Mouse (Mus musculus) intestine, embryonic 15.5 days (tissue): ENCODE results near the gene Acpp. TPM values are rescaled to one million over a fixed set of nuclear protein-coding genes. Genes with fewer than 3 reads are reported as not detected.

Experiments used
- ATAC-seq: fragments of 200-750 bp; cut with Nextera tagmentation; 2 replicates; pipeline ENCODE4 v1.8.0; 2017; ENCODE audit warnings: moderate TSS enrichment, moderate library complexity
- H3K27ac ChIP-seq: fragments of 300-500 bp; sonication (generic); 2 replicates; pipeline ENCODE4 v1.5.1; 2015; ENCODE audit warnings: mild to moderate bottlenecking, inconsistent platforms
- H3K27me3 ChIP-seq: fragments of 300-500 bp; sonication (generic); replicated peaks from 2 replicates; pipeline ENCODE4 v1.6.1; 2015; ENCODE audit warnings: inconsistent platforms
- H3K36me3 ChIP-seq: fragments of 300-500 bp; sonication (generic); 2 replicates; pipeline ENCODE4 v1.6.1; 2015; ENCODE audit warnings: inconsistent platforms
- H3K4me1 ChIP-seq: fragments of 300-500 bp; sonication (generic); replicated peaks from 2 replicates; pipeline ENCODE4 v1.6.1; 2015; ENCODE audit warnings: inconsistent platforms
- H3K4me2 ChIP-seq: fragments of 300-500 bp; sonication (generic); replicated peaks from 2 replicates; pipeline ENCODE4 v1.6.1; 2015; ENCODE audit warnings: mild to moderate bottlenecking, inconsistent platforms
- H3K4me3 ChIP-seq: fragments of 300-500 bp; sonication (generic); replicated peaks from 2 replicates; pipeline ENCODE4 v1.5.1; 2015; ENCODE audit warnings: inconsistent platforms
- H3K9ac ChIP-seq: fragments of 300-500 bp; sonication (generic); 2 replicates; pipeline ENCODE4 v1.6.1; 2015; ENCODE audit warnings: inconsistent platforms
- H3K9me3 ChIP-seq: fragments of 300-500 bp; sonication (generic); 2 replicates; pipeline ENCODE4 v1.6.1; 2016; ENCODE audit warnings: inconsistent platforms
- WGBS: fragments of 180-500 bp; shearing (Covaris S2); methylation state at CpG from one replicate; pipeline ENCODE4 v1.1.7; 2015; 5-methylcytosine and 5-hydroxymethylcytosine counted together
- polyA plus RNA-seq: library from polyadenylated mRNA; unstranded; fragments of >200 nt; fragmentation: Nextera tagmentation; extraction: Ambion mirVana; gene quantifications from 2 replicates; pipeline ENCODE4 v1.2.1, GENCODE M21; 2015

Acpp gene
- polyA plus RNA-seq, 1 experiment from 2014 or later, result 1.5 TPM

DNA sequence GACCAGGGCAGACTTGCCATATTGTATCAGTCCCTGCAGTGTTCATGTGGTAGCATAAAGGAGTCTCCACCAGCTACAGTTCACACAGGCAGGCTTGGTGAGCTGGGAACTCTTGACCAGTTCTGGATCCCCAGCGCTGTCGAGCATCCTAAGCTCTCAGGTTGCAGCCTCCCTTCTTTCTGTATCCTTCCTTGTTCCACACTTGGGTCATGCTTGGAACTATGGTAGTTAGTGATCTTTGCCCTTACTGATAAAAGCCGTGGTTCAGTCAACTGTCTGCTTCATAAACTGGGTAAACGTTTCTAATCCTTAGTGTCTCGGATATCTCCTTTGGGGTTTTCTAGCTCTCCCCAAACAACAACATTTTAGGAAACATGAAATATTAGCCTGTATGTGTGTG, 1.9 kb upstream of the Acpp start:
- Histone ChIP-seq H3K27ac (no peak overlapping the region), H3K36me3 (no peaks in the 10 kb centered on the region), H3K4me1 (no peaks in the 10 kb centered on the region), H3K27me3 (no peaks in the 10 kb centered on the region), H3K4me3 (no peak overlapping the region), H3K4me2 (no peak overlapping the region), H3K9ac (no peak overlapping the region), H3K9me3 (no peaks in the 10 kb centered on the region)
- peak; percentile 67 for ATAC-seq
- 58% methylated on average over 5 of the region's 5 CpGs for WGBS

- Histone ChIP-seq H3K27me3 (no peaks in the 10 kb centered on the region), H3K9me3 (no peaks in the 10 kb centered on the region), H3K27ac (no peak overlapping the region), H3K36me3 (no peaks in the 10 kb centered on the region), H3K9ac (no peak overlapping the region), H3K4me1 (no peaks in the 10 kb centered on the region), H3K4me3 (no peak overlapping the region), H3K4me2 (no peak overlapping the region)
- no peak for ATAC-seq
- WGBS, result 85% methylated on average over 18 of the region's 18 CpGs
Observed at GRCm38 (mm10) chr9:104338489-104339427, 1.2 kb upstream of the Acpp start.

DNA sequence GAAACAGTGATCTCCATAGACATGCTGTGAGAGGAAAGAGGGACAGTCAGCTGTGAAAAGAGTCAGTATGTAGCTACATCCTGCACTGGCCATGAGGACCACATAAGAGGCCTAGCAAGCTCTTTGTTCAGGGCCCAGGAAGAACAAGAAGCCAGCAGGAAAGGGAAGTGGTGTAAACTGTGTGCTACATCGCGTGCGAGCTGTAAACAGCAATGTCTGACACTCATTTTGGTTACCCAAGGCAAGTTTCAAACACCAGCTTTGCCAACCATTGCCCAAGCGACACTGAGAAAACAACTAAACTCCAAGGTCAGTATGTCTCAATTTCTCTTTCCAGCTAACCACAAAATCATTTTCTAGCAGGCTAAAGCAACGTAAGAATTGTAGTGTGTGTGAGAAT, 6.2 kb downstream of the Acpp start:
- 92% methylated on average over 5 of the region's 5 CpGs for WGBS
- no peak overlapping the region for H3K4me3 ChIP-seq
- H3K36me3 ChIP-seq, result no peaks in the 10 kb centered on the region
- H3K4me1 ChIP-seq, result no peaks in the 10 kb centered on the region
- H3K9ac ChIP-seq, result no peak overlapping the region
- ATAC-seq, result no peak
- no peak overlapping the region for H3K4me2 ChIP-seq
- no peaks in the 10 kb centered on the region for H3K9me3 ChIP-seq
- no peak overlapping the region for H3K27ac ChIP-seq
- H3K27me3 ChIP-seq, result no peaks in the 10 kb centered on the region

GRCm38 (mm10) chr9:104328655-104329054, 8.9 kb downstream of the Acpp start:
- Histone ChIP-seq H3K9ac (no peak overlapping the region), H3K4me2 (no peak overlapping the region), H3K4me1 (no peaks in the 10 kb centered on the region), H3K4me3 (no peak overlapping the region), H3K27ac (no peak overlapping the region), H3K9me3 (no peaks in the 10 kb centered on the region), H3K36me3 (no peaks in the 10 kb centered on the region), H3K27me3 (no peaks in the 10 kb centered on the region)
- ATAC-seq, result no peak
- 63% methylated on average over 4 of the region's 4 CpGs for WGBS

- H3K4me1 ChIP-seq, result no peaks in the 10 kb centered on the region
- H3K27me3 ChIP-seq, result no peaks in the 10 kb centered on the region
- no peak overlapping the region for H3K9ac ChIP-seq
- no peaks in the 10 kb centered on the region for H3K36me3 ChIP-seq
- no peak overlapping the region for H3K4me3 ChIP-seq
- H3K4me2 ChIP-seq, result no peak overlapping the region
- H3K27ac ChIP-seq, result no peak overlapping the region
- H3K9me3 ChIP-seq, result no peaks in the 10 kb centered on the region
- WGBS, result 71% methylated on average over 7 of the region's 7 CpGs
- no peak for ATAC-seq
Observed at GRCm38 (mm10) chr9:104321519-104321918, 16.0 kb downstream of the Acpp start.

GRCm38 (mm10) chr9:104316351-104316750, 21.2 kb downstream of the Acpp start:
- H3K9me3 ChIP-seq, result no peaks in the 10 kb centered on the region
- no peak overlapping the region for H3K27ac ChIP-seq
- no peak overlapping the region for H3K4me3 ChIP-seq
- H3K9ac ChIP-seq, result no peak overlapping the region
- H3K4me2 ChIP-seq, result no peak overlapping the region
- no peaks in the 10 kb centered on the region for H3K27me3 ChIP-seq
- H3K4me1 ChIP-seq, result no peaks in the 10 kb centered on the region
- ATAC-seq, result no peak
- WGBS, result 91% methylated on average over 11 of the region's 11 CpGs
- no peaks in the 10 kb centered on the region for H3K36me3 ChIP-seq

- Histone ChIP-seq H3K9me3 (no peaks in the 10 kb centered on the region), H3K4me3 (no peak overlapping the region), H3K4me1 (no peaks in the 10 kb centered on the region), H3K4me2 (no peak overlapping the region), H3K27me3 (no peaks in the 10 kb centered on the region), H3K27ac (no peak overlapping the region), H3K36me3 (no peaks in the 10 kb centered on the region), H3K9ac (no peak overlapping the region)
- no peak; the same call in 1 of the 2 replicates for ATAC-seq
- 10% methylated on average over 10 of the region's 10 CpGs for WGBS
Observed at GRCm38 (mm10) chr9:104315499-104315898, 22.0 kb downstream of the Acpp start.

DNA sequence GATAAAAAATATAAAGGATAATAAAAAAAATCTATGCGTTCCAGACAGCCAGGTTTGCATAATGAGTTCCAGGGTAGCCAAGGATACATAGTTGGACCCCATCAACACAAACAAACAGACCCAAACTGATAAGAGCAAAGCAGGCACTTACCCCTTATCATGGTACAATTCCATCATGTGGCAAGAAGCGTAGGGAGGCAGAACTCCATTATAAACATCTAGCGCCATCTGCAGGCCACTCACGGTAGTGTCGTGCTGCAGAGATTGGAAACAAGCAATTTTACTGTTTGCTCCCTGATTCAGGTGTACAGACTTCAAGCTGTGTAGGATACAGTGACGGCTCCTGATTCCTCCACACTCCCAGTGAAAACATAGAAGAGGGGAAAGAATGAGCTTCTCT, 30.8 kb downstream of the Acpp start:
- Histone ChIP-seq H3K27me3 (no peaks in the 10 kb centered on the region), H3K4me1 (0 out of 2 replicates have a peak, but pooled peaks cover 2% of the 10 kb centered on the region), H3K4me3 (no peak overlapping the region), H3K9ac (no peak overlapping the region), H3K9me3 (no peaks in the 10 kb centered on the region), H3K36me3 (no peaks in the 10 kb centered on the region), H3K4me2 (no peak overlapping the region), H3K27ac (no peak overlapping the region)
- ATAC-seq, result no peak
- whole genome bisulfite sequencing, result 14% methylated on average over 6 of the region's 6 CpGs

DNA sequence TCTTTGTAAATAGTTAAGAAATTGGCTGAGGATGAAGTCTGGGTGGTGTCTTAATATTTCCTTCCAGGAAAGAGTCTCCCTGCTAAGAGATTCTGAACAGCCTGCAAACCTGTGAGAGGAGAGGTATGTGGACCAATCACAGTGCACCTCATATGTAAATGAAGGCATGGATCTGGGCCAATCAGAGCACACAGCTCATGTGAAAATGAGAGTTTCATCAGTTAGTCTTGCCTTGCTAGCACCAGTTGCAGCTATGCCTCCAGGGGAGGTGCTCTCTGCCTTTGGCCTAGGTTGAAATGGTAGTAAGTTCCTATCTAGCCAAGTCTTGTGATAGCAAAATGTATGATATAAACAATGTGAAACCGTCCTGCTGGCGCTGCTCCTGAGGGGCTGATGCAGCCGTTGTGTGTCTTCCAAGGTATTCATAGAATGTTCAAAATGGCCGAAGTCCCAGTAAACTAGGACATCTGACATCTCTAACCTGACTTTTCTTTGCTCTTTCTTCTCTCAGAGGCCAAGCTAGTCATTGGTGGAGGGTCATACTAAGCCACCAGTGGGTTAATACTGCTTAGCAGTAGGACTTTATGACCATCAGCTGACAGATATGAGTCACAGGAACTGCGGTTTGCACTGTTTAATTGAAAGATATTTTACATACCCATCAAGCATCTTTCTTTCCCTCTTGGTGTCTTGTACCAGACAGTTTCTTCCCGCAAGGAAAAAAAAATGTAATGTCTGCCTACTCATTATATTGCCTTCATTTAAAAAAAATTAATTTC, 32.0 kb downstream of the Acpp start:
- ATAC-seq, result no peak
- Histone ChIP-seq H3K9me3 (no peaks in the 10 kb centered on the region), H3K27me3 (no peaks in the 10 kb centered on the region), H3K36me3 (no peaks in the 10 kb centered on the region), H3K9ac (no peak overlapping the region), H3K4me2 (no peak overlapping the region), H3K4me3 (no peak overlapping the region), H3K4me1 (0 out of 2 replicates have a peak, but pooled peaks cover 2% of the 10 kb centered on the region), H3K27ac (no peak overlapping the region)
- WGBS, result 79% methylated on average over 6 of the region's 6 CpGs

DNA sequence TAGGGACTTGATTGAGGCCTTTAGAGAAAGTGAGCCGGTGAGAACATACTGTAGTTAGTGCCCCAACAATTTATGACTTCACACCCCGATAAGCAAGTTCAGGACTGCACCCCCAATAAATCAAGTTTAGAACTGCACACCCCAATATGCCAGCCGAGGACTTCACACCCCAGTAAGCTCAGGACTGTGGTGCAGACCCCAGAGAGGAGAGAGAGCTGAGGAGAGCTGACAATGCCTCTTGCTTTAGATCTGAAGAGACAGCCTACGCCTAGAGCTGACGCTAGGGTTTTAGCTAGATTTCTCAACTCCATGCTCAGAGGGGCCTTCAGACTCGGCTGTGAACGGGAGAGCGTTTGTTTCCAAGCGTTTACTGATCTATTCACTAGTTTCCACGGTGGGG, 32.7 kb downstream of the Acpp start:
- ATAC-seq, result peak; percentile 59
- H3K27ac ChIP-seq, result no peak overlapping the region

GRCm38 (mm10) chr9:104304376-104304775, 33.2 kb downstream of the Acpp start:
- H3K9ac ChIP-seq, result no peak overlapping the region
- 0 out of 2 replicates have a peak, but pooled peaks cover 2% of the 10 kb centered on the region for H3K4me1 ChIP-seq
- no peaks in the 10 kb centered on the region for H3K36me3 ChIP-seq
- 56% methylated on average over 4 of the region's 4 CpGs for WGBS
- no peak overlapping the region for H3K4me3 ChIP-seq
- no peaks in the 10 kb centered on the region for H3K9me3 ChIP-seq
- H3K4me2 ChIP-seq, result no peak overlapping the region
- peak; percentile 56 for ATAC-seq
- H3K27me3 ChIP-seq, result no peaks in the 10 kb centered on the region
- no peak overlapping the region for H3K27ac ChIP-seq

More for the DNA sequence above, 32.7 kb downstream of the Acpp start:
- H3K4me3 ChIP-seq, result no peak overlapping the region
- H3K9me3 ChIP-seq, result no peaks in the 10 kb centered on the region
- H3K9ac ChIP-seq, result no peak overlapping the region
- H3K4me1 ChIP-seq, result 0 out of 2 replicates have a peak, but pooled peaks cover 2% of the 10 kb centered on the region
- WGBS, result 51% methylated on average over 10 of the region's 10 CpGs
- H3K4me2 ChIP-seq, result no peak overlapping the region
- no peaks in the 10 kb centered on the region for H3K36me3 ChIP-seq
- no peaks in the 10 kb centered on the region for H3K27me3 ChIP-seq

GRCm38 (mm10) chr9:104300569-104300968, 37.0 kb downstream of the Acpp start:
- Histone ChIP-seq H3K4me1 (0 out of 2 replicates have a peak, but pooled peaks cover 2% of the 10 kb centered on the region), H3K36me3 (no peaks in the 10 kb centered on the region), H3K27ac (no peak overlapping the region), H3K4me3 (no peak overlapping the region), H3K9me3 (no peaks in the 10 kb centered on the region), H3K9ac (no peak overlapping the region), H3K4me2 (no peak overlapping the region), H3K27me3 (no peaks in the 10 kb centered on the region)
- peak; percentile 68 for ATAC-seq
- 66% methylated on average over 12 of the region's 12 CpGs for WGBS
